Mouse (Mus musculus): ENCODE measurements around the gene Sirt5.

Gene Sirt5

DNA sequence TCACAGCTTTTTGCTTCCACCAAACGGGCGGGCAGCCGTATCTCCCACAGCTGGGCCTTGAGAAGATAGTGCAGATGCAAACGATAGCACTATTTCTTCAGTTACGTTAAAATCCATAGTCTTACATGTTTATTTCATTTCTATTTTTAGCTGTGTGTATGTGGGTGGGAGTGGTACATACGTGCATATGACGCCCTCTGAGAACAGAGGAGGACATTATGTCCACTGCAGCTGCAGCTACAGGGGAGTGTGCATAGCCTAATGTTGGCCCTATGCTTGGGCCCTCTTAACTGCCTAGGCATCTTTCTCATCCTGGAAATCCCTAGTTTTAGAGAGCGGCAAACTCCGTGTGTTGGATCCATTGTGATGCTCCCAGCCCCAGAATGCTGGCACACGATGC lies 8.9 kb downstream of the Sirt5 start:
- no peak for DNase-seq (ENCODE audit: low spot score in 2 of 2)

DNA sequence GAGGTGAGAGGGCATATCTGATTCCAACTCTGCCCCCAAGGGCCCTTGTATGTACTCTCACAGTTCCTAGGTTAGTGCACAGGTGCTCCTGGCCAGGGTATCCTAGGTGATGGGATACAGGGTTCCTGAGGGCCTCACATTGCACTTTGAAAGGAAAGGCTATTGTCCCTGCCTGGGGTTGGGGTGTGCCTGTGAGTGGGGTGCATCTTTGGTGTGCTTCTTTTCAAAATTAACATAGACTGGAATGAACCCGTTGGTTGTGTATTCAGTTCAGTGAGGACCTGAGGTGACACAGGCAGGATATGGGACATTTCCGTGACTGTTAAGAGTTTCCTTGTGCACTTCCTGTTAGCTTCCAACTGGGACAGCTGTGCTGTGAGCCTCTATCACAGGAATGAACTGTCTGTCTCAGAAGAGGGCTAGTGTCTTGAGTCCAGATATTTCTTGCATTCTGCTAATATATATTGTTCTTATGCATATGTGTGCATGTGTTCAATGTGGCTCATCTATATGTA lies 9.7 kb downstream of the Sirt5 start:
- DNase-seq (ENCODE audit: low spot score in 2 of 2), result no peak

DNA sequence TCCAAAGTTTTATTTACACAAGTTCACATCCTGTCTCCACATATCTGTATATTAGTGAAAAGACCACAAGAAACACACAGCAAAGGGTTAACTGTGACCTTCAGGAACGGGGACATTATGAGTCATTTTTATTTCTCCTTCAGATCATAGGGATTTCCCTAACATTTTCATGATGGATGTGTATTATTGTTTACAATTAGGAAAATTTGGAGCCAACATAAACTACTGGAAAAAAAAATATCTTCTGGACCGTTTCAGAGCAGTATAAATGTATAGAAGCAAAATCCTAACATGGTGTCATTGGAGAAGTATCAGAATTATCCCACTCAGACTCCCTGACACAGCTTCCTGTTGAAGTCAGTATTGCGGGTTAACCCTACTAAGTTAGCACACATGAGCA lies 14.7 kb downstream of the Sirt5 start:
- DNase-seq (ENCODE audit: low spot score in 2 of 2), result no peak

DNA sequence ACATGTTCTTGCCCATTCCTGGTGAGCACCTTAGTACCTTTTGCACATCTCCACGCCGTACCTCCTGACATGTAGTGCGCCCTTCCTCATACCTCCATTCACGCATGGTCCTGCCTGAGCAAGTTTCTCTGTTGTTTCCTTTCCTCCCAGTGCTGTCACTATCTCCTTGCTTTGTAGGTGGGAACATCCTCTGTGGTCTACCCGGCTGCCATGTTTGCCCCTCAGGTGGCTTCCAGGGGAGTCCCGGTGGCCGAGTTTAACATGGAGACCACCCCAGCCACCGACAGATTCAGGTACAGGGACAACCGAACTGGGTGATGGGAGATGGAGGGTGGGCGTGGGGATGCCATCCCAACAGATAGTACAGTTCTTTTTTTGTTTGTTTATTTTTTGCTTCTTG lies 20.0 kb downstream of the Sirt5 start:
- no peak for DNase-seq (ENCODE audit: low spot score in 2 of 2)

DNA sequence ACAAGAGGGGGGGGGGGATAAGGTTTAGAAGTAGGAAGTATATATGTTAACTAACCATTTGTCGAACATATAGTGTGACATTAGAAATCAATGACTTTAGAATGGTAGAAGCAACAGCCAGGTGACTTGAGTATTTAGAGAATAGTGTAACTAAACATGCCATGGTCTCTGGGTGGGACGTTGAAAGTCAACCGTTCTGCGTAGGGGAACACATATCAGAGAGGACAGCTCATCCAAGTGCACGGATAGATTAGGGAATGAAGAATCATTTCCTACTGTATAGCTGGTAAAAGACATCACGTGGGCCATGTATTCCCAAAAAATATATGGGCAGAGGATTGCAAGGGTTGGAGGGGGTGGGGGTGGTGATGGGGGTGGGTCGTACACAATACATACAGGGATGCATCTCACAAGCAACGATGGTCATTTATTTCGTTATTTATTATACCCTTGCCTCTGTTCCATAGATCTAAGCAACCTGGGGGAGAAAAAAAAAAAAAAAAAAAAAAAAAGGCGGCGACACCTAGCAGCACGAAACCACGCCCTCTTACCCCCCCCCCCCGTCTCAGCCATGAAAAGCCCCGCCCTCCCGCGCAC lies 32.5 kb downstream of the Sirt5 start:
- DNase-seq (ENCODE audit: low spot score in 2 of 2), result no peak

DNA sequence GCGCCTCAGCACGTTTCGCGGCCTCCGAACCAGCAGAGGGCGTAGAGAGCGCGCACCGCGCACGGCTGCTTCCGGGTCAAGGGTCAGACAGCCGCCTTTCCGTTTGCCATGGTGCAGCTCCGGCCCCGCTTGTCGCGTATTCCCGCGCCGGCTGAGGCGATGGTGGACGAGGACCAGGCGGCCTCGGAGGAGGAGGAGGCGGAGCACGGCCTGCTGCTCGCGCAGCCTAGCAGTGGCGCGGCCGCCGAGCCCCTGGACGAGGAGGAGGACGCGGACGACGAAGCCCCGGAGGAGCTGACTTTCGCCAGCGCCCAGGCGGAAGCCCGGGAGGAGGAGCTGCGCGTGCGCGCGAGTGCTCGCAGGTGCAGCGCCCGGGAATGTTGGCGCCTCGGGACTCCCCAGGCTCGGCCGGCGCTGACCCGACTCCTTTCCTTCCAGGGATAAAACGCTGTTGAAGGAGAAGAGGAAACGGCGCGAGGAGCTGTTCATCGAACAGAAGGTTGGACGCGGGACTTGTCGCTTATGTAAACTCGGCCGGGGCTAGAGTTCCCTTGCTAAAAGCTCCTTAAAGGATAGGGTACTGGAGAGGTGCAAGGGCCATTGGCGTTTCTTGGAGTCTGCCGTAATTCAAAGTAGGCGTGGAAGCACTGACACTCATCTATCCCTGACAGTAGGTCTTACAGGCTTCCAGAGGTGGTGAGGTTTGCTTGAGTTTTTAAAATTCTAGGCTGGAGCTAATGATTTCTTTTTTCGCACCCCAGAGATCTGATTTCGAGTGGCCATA lies 33.2 kb downstream of the Sirt5 start, which contains the start of gene Nol7:
Gene Nol7, plus strand, starts transcription at position 94 of the 784 bp plus-strand sequence.
- peak; percentile 97 for DNase-seq (ENCODE audit: low spot score in 2 of 2)

DNA sequence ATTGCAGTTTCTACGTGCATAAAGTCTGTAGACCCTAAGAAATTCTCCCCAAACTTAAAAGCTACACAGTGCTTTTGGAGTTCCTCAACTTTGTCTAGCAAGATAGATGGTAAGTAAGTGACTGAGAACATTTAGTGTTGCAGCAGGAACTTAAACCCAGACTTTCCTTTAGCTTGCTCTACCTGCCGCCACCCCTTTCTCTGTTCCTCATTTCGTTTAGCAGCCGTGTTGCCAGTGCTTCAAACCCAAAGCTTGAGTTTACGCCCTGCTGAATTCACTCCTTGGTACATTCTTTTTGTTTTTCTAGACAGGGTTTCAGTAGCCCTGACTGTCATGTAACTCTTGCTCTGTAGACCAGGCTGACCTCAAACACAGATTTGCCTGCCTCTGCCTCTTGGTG lies 34.3 kb downstream of the Sirt5 start:
- peak in 1 of 2 experiments; percentile 48 for DNase-seq (ENCODE audit: low spot score in 2 of 2)

DNA sequence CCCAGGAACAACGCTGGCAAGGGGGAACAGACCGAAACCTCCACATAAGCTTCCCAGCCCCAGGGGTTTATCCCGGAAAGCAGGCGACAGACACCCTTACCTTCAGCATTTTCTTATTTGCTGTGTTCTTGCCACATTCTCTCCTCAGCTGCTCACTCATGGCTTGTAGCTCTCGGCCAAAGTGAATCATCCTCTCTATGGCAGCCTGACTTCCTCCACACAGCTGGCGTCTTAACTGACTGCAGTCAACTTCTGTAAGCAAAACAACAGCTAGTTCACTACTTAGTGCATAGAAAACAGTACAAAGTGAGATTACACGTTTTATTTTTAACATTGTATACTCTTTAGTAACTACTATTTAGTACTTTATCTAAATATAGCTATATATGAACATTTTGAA lies 47.0 kb downstream of the Sirt5 start:
- DNase-seq (ENCODE audit: low spot score in 2 of 2), result no peak

DNA sequence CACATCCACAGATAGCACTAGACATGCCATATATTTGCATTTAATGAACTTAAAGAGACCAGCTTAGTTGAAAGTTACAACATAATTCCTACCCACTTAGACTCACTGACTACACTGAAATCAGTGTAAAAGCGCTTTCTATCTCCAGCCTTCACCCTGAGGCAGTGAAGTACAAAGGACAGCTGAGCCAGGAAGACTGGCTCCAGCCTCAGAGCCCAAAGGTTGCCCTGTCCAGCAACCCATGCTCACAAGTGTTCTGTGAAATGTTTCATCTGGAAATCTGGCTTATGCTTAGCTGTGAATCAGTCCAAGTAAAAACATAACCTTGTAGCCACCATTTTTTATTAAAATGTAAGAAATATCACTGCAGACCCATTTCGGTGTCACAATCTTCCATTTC lies 48.3 kb downstream of the Sirt5 start:
- DNase-seq (ENCODE audit: low spot score in 2 of 2), result no peak

DNA sequence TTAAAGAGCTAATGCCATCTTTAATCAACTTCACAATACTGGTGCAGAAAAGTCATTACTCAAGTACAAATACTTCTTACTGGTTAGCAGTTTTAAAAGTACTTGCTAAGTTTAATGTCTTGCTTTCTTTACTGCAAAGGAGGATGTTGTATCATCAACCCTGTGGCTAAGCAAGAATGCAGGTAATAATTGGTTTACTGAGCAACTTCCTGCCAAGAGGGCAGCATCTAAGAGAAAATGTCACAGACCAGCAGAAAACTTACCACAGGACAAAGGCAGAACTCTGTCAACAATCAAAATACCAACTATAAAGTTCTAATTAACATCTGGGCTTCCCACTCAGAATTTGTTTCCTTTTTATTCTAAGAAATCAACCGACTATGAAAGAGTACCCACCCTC lies 50.0 kb downstream of the Sirt5 start:
- DNase-seq (ENCODE audit: low spot score in 2 of 2), result no peak

DNA sequence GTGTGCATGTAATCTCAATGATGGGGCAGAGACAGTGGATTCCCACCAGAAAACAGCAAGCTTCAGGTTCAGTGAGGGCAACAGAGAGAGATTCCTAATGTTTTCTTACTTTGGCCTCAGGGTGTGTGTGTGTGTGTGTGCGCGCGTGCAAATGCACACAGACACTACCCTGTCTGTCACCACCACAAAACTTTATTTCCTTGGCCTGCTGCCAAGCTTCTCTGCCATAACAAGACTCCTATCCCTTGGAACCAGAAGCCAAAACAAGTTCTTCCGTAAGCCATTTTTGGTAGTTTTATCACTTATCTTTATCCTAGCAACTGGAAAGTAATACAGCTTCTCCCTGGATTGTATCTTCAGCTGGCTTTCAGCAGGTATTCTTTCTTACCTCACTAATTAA lies 63.1 kb downstream of the Sirt5 start:
- no peak for DNase-seq (ENCODE audit: low spot score in 2 of 2)

DNA sequence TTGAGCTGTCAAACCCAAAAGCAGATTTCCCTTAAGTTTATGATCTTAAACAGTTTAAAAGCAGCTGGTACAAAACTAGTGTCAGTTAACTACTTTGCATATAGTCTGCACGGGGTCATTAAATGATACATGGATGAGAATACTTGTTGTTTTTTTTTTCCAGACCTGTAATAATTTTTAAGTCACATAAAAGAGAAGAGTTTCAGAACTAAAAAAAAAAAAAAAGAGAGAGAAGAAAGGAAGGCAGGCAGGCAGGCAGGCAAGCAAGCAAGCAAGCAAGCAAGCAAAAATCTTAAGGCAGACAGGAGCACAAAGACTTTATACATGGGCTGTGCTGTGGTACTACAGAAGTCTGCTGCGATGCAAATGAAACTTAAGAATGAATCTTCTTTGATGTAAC lies 68.1 kb downstream of the Sirt5 start:
- no peak for DNase-seq (ENCODE audit: low spot score in 2 of 2)

DNA sequence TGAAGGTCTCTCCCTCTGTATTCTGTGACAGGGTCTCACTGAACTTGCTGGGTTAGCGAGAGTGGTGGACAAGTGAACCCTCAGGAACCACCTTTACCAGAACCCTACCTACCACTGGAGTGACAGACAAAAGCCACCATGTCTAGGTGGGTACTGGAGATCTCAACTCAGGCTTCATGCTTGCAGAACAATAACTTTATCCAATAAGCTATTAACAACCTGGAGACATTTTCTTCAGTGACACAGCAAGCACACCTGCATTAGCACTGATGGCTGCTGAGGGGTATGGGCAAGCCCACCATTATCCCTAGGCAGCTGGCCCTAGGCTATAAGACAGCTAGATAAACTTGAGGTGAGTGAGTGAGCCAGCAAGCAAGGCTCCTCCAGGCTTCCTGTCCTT lies 75.1 kb downstream of the Sirt5 start:
- no peak for DNase-seq (ENCODE audit: low spot score in 2 of 2)

DNA sequence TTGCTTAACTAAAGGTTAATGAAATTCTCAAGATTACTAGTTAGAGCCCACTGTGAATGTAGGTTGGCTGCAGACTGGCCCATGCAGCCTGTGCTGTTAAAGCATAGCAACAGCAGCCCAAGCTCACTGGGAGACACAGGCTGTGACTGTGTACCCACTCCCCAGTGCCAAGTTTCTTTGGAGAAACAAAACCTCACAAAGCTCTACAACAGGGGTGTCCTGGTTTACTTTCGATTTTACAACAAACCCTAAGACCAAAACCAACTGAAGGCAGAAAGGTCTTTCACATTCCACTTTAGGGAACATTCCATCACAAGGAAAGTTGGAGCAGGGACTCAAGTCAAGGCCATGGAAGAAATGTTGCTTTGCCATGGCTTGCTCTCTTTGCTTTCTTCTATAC lies 77.3 kb downstream of the Sirt5 start:
- DNase-seq (ENCODE audit: low spot score in 2 of 2), result no peak

DNA sequence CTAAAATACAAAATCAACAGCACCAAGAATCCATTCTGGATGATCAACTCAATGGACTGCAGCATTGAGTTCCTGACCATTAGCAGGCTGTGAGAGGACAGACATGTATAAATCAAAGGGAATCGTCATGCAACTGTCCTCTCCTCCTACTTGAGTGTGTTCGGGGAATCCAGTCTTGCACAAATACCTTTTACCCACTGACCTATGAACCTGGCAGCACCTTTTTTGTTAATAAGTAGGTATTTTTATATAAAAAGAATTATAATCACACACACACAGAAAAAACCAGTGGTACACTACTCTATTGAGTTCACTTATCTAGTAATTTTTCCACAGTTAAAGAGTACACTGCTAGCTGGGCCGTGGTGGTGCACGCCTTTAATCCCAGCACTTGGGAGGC lies 78.4 kb downstream of the Sirt5 start:
- no peak for DNase-seq (ENCODE audit: low spot score in 2 of 2)

DNA sequence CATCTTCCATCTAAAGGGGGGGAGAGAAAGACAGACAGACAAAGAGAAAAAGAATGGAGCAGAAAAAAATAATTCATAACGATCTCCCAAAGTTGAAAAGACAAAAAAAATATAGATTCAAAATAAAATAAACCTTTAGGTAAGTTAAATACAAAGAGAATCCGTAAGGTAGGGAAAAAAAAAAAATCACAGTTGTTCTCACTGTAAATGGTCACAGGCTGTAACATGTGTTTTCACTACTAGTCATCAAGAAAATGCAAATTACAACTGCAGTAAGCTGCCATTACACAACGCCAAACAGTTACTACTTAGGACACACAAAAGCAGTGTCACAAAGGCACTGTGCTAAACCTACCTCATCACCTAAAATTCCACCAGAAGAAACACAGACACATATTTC lies 79.4 kb downstream of the Sirt5 start:
- no peak for DNase-seq (ENCODE audit: low spot score in 2 of 2)

Measured in spleen, postnatal 10 days (tissue).